Mouse (Mus musculus) ovary, postnatal 36 days (tissue): ENCODE results near the gene 4930432M17Rik.

Source experiments
- DNase-seq: peaks from one replicate; pipeline ENCODE4 v3.0.0; 2022; ENCODE audit warnings: low spot score, mixed read lengths

4930432M17Rik gene

GRCm38 (mm10) chr3:121670462-121670861 lies at the start of gene 4930432M17Rik:
Gene 4930432M17Rik (plus strand): TSS chr3:121670762.
- no peak for DNase-seq

- no peak for DNase-seq
Measured at GRCm38 (mm10) chr3:121625662-121626061, 44.9 kb upstream of the 4930432M17Rik start.

- no peak for DNase-seq
Measured at GRCm38 (mm10) chr3:121626273-121626672, 44.3 kb upstream of the 4930432M17Rik start.

GRCm38 (mm10) chr3:121628245-121628644 lies 42.3 kb upstream of the 4930432M17Rik start:
- no peak for DNase-seq

GRCm38 (mm10) chr3:121630626-121631025 lies 39.9 kb upstream of the 4930432M17Rik start:
- no peak for DNase-seq

- no peak for DNase-seq
Measured at GRCm38 (mm10) chr3:121634963-121635362, 35.6 kb upstream of the 4930432M17Rik start.

GRCm38 (mm10) chr3:121635505-121635904 lies 35.1 kb upstream of the 4930432M17Rik start:
- peak; percentile 27 for DNase-seq

- DNase-seq, result peak; percentile 40
Measured at GRCm38 (mm10) chr3:121636315-121636714, 34.2 kb upstream of the 4930432M17Rik start.

- no peak for DNase-seq
Measured at GRCm38 (mm10) chr3:121636748-121637147, 33.8 kb upstream of the 4930432M17Rik start.

- no peak for DNase-seq
Measured at GRCm38 (mm10) chr3:121637792-121638191, 32.8 kb upstream of the 4930432M17Rik start.

GRCm38 (mm10) chr3:121638241-121638640 lies 32.3 kb upstream of the 4930432M17Rik start:
- peak; percentile 26 for DNase-seq

- DNase-seq, result no peak
Measured at GRCm38 (mm10) chr3:121640611-121641010, 30.0 kb upstream of the 4930432M17Rik start.

- peak; percentile 55 for DNase-seq
Measured at GRCm38 (mm10) chr3:121643236-121643635, 27.3 kb upstream of the 4930432M17Rik start.

- no peak for DNase-seq
Measured at GRCm38 (mm10) chr3:121645447-121645846, 25.1 kb upstream of the 4930432M17Rik start.

- DNase-seq, result peak; percentile 45
Measured at GRCm38 (mm10) chr3:121646364-121647048, 24.1 kb upstream of the 4930432M17Rik start.

GRCm38 (mm10) chr3:121648238-121648778 lies 22.3 kb upstream of the 4930432M17Rik start:
- no peak for DNase-seq

GRCm38 (mm10) chr3:121650052-121650671 lies 20.4 kb upstream of the 4930432M17Rik start:
- no peak for DNase-seq

- no peak for DNase-seq
Measured at GRCm38 (mm10) chr3:121651710-121652109, 18.9 kb upstream of the 4930432M17Rik start.

- no peak for DNase-seq
Measured at GRCm38 (mm10) chr3:121652186-121652585, 18.4 kb upstream of the 4930432M17Rik start.

- no peak for DNase-seq
Measured at GRCm38 (mm10) chr3:121656922-121657321, 13.6 kb upstream of the 4930432M17Rik start.

- no peak for DNase-seq
Measured at GRCm38 (mm10) chr3:121662705-121663469, 7.7 kb upstream of the 4930432M17Rik start.

- no peak for DNase-seq
Measured at GRCm38 (mm10) chr3:121663470-121663847, 7.1 kb upstream of the 4930432M17Rik start.
